Mouse (Mus musculus) thymus, postnatal 25 days (tissue): ENCODE measurements around the gene Vmn1r165.
"Not testable (repeated sequence)": the region's sequence is repeated elsewhere in the genome, so short reads cannot be mapped to it uniquely, and the experiment has no call there.

ENCODE experiments used
- DNase-seq: peaks from one replicate; pipeline ENCODE4 v3.0.0; 2022

Gene Vmn1r165

DNA sequence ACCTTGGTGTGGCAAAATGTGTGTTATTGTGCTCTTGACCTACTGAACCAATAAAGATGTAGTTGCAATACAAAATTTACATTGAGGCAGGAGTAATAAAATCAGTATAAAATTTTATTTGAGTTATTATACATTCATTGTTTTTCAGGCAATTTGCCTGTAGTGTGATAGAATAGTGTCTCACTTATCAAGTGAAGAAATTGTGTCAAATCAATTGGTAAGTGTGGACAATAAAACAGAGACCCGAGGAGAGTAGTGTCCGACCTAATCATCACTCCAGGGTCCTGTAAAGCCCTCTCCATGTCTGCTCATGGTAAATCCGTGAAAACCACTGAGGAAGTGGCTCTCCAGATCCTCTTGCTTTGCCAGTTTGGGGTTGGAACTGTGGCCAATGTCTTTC lies at the start of gene Vmn1r165:
Gene Vmn1r165, plus strand, starts transcription at position 301 of the 400 bp plus-strand sequence.
- DNase-seq: not testable (repeated sequence)

DNA sequence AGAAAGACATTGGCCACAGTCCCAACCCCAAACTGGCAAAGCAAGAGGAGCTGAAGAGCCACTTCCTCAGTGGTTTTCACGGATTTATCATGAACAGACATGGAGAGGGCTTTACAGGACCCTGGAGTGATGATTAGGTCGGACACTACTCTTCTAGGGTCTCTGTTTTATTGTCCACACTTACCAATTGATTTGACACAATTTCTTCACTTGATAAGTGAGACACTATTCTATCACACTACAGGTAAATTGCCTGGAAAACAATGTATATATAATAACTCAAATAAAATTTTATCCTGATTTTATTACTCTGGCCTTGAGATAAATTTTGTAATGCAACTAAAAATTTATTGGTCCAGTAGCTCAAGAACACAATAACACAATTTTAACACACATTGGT lies 34.5 kb downstream of the Vmn1r165 start, which contains the start of gene Vmn1r166:
Gene Vmn1r166, minus strand, starts transcription at position 101 of the 400 bp plus-strand sequence.
- DNase-seq: not testable (repeated sequence)
